Mouse (Mus musculus): ENCODE measurements at regions not wholly inside any gene's neighbourhood (a gene's known extent, or its start where the extent isn't known, plus 50 kb on each side); places are given as distances from the start of the nearest gene placed in this dataset.
A peak's percentile ranks its signal among the peaks of the same experiment; 100 is the strongest.
"Not testable (repeated sequence)": the region's sequence is repeated elsewhere in the genome, so short reads cannot be mapped to it uniquely, and the experiment has no call there.

GRCm38 (mm10) chr16:31553361-31554146 lies 109.7 kb upstream of the Dlg1 start:
- DNase-seq (ENCODE audit: low spot score in 2 of 2): no peak

DNA sequence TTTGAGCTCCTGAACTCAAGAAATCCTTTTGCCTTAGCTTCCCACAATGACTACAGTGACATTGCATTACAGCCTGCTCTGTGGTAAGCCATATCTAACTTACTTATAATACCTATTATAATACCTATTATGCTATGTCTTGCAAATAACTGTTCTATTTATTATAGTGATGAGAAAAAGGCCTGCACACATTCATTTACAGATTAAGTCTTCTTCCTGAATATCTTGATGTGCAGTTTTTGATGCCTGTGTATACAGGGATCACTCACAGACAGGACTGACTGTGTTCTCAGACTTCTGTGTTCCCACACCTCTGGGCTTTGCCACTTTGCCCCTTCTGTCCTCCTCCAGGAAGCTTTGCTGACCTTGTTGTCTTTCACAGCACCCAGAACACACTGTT lies 102.8 kb upstream of the Dlg1 start:
- DNase-seq (ENCODE audit: low spot score in 2 of 2): no peak

GRCm38 (mm10) chr16:31564926-31565325 lies 98.3 kb upstream of the Dlg1 start:
- no peak for DNase-seq (ENCODE audit: low spot score in 2 of 2)

- no peak for DNase-seq (ENCODE audit: low spot score in 2 of 2)
These were observed 94.9 kb upstream of the Dlg1 start for GRCm38 (mm10) chr16:31568316-31568715.

DNA sequence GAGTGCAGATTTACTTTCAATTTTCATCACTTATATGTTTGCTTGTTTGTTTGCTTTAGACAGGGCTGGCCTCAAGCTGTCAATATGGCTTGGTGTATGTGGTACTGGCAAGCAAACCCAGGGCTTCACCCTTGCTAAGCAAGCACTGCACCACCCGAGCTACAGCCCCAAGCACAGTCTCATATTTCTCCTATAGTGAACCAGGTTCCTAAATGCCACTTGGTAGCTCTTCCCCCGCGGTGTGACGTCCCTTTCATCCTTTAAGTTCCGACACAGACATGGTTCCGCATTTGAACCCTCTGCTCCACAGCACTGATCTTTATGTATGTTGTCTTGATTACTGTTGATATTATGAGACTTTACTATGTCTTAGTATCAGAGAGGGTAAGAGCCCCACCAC lies 93.4 kb upstream of the Dlg1 start:
- DNase-seq (ENCODE audit: low spot score in 2 of 2): no peak

- DNase-seq (ENCODE audit: low spot score in 2 of 2): no peak
These were observed 92.7 kb upstream of the Dlg1 start for GRCm38 (mm10) chr16:31570311-31571139.

- DNase-seq (ENCODE audit: low spot score in 2 of 2): not testable (repeated sequence)
These were observed 89.4 kb upstream of the Dlg1 start for GRCm38 (mm10) chr16:31573833-31574232.

DNA sequence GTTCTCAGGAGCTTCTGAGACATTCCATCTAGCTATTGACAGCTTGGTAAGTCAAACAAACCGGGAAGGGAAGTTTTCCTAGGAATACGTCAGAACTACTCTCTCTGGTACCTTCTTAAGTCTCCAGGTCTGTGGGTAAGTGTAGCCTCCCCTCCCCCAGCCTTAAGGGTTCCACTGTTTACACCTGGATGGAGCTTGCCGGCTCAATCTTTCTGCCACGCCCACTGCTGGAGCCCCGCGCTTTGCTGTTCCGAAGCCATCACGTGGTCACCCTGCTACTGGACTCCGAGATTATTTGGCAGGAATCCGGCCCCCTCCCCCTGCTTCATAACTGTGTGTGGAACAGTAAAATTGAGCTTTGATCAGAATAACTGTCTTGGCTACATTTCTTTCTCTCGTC lies 87.6 kb upstream of the Dlg1 start:
- not testable (repeated sequence) for DNase-seq (ENCODE audit: low spot score in 2 of 2)

DNA sequence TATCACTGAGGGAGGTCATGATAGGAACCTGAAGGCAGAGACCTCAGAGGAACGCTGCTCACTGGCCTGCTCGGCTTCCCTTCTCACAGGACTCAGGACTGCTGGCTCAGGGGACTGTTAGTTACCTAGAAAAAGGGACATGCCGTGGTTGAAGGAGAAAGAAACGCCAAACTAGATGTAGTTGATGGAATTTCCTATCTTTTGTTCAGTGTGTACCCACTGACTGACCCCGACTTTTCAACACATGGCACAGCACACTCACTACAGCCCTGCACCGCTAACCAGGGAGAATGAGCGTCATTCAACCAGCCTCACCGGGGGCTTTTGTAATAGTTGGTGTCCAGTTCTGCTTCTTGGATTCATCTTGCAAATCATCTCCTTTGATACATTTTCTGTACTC lies 86.8 kb upstream of the Dlg1 start:
- DNase-seq (ENCODE audit: low spot score in 2 of 2): no peak

DNA sequence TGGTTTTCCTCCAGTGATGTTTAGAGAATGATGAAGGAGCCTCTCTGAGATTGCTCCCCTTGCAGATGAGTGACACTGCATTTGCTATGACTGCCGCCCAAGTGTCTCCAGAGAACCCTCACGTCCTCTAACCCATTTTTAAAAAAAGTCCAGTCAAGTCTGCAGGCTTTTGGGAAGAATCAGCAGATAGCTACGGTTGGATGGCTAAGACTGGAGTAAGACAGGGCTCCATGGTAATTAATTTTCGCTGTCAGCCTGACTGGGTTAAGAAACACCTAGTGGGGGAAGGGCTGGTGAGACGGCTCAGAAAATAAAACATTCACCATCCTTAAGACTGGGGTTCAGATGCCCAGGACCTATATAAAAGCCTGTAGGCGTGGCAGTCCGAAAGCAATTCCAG lies 85.9 kb upstream of the Dlg1 start:
- DNase-seq (ENCODE audit: low spot score in 2 of 2): no peak

DNA sequence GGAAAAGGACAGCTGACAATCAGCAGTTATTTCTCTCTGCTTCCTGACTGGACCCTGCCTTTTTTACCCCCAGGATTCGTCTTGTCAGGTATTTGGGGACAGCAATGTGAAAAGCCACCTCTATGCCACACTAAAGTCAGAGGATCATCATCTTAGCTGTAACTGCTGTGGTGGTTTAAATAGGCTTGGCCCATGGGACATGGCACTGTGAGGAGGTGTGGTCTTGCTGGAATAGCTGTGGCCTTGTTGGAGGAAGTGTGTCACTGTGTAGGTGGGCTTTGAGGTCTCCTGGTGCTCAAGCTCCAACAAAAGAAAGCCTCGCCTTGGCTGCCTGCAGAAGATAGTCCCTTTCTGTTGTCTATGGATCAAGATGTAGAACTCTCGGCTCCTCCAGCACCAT lies 83.9 kb upstream of the Dlg1 start:
- DNase-seq (ENCODE audit: low spot score in 2 of 2): no peak

DNA sequence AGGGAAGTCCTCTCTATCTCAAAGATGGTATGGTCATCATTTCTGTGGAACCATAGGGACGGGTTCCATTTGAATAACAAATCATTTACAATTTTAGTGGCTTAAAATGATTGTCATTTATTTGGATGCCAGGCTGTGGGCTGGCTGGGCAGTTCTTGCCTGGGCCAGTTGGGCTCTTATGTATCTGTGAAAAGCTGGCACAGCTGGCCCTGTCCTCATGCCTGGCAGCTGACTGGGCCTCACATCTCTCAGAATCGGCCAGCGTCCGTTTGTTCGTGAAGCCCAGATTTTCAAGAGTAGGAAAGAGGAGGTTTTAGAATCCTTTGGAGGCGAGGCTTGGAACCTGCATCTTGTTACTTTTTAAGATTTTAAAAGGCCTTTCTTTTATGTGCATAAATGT lies 82.5 kb upstream of the Dlg1 start:
- no peak for DNase-seq (ENCODE audit: low spot score in 2 of 2)

DNA sequence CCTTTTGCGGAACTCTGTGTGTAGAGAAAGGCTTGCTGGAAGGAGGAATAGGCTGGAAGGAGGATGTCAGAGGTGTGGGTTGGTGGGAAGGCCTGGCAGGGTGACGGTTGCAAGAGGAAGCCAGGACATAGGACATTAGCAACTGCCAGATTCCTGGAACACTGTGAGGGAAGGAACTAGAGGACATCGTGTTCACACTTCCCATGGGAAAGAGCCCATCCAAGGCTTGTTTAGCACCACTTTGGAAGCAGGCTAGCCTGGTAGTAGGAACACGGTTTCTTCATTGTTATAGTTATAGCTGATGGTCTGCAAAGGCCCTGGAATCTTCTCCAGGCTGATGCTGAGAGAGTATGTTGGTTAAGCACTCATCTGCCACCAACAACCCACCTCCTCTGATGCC lies 80.4 kb upstream of the Dlg1 start:
- no peak for DNase-seq (ENCODE audit: low spot score in 2 of 2)

- DNase-seq (ENCODE audit: low spot score in 2 of 2): no peak
These were observed 79.6 kb upstream of the Dlg1 start for GRCm38 (mm10) chr16:31583627-31584026.

GRCm38 (mm10) chr16:31584216-31584823 lies 78.9 kb upstream of the Dlg1 start:
- no peak for DNase-seq (ENCODE audit: low spot score in 2 of 2)

DNA sequence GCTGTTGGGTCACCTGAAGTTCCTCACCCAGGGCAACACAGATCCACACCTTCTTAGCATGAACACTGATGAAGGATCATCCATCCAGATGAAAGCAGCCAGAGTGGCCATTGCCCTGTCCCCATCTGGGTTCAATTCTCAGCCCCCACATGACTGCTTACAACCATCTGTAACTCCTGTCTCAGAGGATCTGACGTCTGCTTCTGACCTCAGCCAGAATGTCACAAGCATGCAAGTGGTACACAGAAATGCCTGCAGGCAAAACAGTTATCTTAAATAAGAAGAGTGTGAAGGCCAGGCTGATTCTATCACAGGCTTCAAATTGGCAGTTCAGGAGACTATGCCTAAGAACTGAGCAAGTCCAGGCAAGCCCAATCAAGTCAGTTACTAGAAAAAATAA lies 76.2 kb upstream of the Dlg1 start:
- DNase-seq (ENCODE audit: low spot score in 2 of 2): no peak

DNA sequence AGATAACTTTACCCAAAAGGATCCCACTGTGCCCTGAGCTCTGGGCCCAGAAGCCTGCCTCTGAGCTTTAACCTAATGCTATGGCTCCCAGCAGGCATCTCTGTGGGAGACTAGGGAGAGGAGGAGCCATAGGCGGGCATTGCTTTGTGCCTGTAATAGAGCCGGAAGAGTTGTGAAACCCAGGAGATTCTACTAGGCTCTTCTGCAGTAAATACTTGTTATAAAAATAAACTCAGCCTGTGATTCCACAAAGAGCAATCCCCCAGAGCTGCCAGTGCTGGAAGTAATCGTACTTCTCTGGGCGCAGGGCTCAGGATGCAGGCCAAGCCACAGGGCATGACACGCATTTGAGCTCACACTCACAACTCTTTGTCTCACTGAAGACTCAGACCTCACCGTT lies 73.7 kb upstream of the Dlg1 start:
- DNase-seq (ENCODE audit: low spot score in 2 of 2): no peak

DNA sequence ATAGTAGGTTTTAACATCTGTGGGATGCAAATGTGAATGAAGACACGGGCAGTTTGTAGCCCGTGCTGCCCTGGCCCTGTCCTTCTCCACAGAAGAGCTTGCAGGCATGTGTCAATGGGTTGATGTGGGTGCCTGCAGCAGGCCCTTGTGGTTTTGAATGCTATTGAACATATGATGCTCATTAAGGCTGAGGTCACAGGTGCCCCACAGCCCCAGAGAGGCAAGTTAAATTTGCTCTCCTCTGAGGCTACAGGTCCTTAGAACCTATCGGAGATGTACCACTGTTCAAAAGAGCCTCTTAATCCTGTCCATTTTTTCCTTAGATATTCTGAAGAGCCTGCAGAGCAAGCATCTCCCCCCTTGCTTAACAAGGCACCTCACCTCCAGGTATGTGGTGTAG lies 71.7 kb upstream of the Dlg1 start:
- DNase-seq (ENCODE audit: low spot score in 2 of 2): no peak

DNA sequence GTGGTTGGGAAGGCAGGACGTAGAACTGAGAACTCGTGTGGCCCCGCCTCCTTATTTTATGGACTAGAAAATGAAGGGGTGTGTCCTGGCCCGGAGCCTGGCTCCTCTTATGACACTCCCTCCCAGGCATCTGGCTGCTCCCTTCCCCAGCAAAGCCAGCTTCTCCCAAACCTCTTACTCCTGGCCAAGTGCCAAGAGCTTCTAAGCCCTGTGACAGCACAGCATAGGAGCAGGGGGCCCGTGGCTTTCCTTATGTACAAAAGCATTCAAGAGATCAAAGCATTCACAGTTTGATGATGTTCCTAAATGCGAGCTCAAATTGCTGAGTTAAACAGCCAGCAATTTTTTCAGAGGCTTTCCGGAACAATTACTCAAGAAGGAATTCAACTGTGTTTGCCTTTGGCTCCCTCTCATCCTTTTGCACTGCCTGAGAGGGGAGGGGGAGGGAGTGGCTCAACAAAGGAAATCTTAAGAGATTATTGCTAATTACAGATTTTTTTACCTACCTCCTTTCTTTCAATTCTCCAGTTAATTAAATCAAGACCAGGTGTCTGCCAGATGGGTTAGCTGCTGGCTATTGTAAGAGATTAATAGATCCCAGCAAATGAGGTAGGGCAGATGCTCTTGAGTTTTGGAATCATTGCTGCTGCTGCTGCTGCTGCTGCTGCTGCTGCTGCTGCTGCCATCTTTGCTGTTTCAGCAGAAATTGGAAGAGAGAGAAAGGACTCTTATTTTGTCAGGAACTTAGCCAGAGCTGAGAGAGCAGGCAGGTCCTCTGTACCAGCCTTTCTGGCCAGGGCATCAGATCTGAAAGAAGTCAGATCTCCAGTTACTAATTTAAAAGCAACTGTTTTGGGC lies 71.0 kb upstream of the Dlg1 start:
- DNase-seq (ENCODE audit: low spot score in 2 of 2): peak; percentile 13 to 41

GRCm38 (mm10) chr16:31592973-31593683 lies 70.1 kb upstream of the Dlg1 start:
- no peak for DNase-seq (ENCODE audit: low spot score in 2 of 2)

DNA sequence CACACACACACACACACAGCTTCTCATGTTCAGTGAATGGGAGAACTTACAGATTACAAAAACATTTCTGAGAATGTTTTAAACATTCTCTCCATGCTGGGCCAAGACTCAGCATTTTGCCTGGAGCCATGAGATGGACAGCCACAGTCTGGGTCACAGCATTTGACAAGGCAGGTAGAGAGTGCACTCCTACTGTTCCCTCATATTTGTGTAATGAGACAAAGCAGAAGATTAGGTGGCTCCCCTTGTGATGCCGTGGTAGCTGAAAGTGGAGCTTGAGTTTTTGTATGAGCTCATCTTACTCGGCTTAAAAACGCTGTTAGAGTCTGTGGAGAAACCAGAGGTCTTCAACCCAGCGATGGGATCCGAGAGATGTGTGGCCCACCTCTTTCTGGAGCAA lies 65.3 kb upstream of the Dlg1 start:
- DNase-seq (ENCODE audit: low spot score in 2 of 2): no peak
